Mouse (Mus musculus): ENCODE measurements at regions not wholly inside any gene's neighbourhood (a gene's known extent, or its start where the extent isn't known, plus 50 kb on each side); places are given as distances from the start of the nearest gene placed in this dataset.

DNA sequence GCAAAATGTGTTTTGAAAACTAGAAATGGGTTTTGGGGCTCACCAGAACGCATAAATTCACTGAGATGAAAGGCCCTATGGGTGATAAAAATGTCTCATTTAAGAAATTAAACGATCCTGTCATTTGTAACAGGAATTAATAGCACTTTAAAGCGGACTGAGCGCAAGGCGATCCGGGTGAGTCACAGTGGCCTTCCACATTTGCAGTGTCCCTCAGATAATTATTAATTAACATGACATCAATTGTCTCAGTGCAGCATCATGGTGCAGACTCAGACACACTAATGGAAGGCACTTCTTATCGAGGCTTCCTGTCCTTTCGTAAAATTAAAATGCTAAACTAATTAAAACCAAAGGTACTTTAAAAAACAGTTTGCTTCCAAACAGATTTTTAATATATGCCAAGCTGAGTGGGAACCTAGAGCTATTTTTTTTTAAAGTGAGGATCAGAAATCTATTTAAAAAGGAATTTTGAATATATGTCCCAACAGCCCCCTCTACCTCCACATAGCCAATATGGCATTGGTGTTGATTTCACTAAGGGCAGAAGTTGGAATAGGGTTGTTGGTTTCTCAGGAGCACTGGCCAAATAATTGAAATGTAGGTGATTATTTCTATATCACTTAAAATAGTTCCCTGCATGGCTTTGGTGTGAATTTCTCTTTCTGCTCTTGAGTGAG lies 262.0 kb upstream of the Id2 start:
- H3K4me1 ChIP-seq (ENCODE audit: control insufficient read depth, insufficient read depth, low read length): no peaks in the 10 kb centered on the region
- intact Hi-C loops (cut with DNase I): no loop called here
- WGBS: 94% methylated on average over 8 of the region's 8 CpGs
- TF ChIP-seq EP300 (IDR thresholded peaks at IDR 0.05; ENCODE audit: insufficient read depth, low read depth, low read length) (no peak), CTCF (IDR thresholded peaks at IDR 0.05) (peak; percentile 32)
- no peaks in the 10 kb centered on the region for H3K27me3 ChIP-seq (ENCODE audit: control insufficient read depth, insufficient read depth, low read length)
- H3K36me3 ChIP-seq (ENCODE audit: control insufficient read depth, insufficient read depth, low read length): no peaks in the 10 kb centered on the region
- no peak overlapping the region for H3K4me3 ChIP-seq
- DNase-seq: no peak
- H3K9ac ChIP-seq (ENCODE audit: low read depth, low read length): no peak overlapping the region
- no peaks in the 10 kb centered on the region for H3K79me2 ChIP-seq (replicated peaks; ENCODE audit: control insufficient read depth, insufficient read depth, low read length)
- no peak overlapping the region for H3K27ac ChIP-seq

DNA sequence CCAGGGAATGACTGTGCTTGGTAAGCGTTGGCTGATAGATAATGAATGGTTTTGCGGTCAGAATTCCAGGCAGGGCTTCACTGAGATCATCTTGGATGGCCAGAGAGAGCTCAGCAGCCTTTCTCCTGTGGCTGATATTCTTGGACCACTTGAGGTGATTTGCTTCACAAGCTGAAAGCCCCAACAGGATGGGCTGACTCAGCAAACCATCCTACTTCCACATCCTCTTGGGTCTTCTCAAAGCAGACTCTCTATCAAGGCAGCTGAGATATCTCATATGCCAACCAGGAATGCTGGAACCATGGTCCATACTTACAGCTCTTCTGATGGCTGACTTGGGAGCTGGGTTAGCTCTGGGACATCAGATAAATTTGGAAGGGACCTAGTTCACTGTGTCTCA lies 259.8 kb upstream of the Id2 start:
- WGBS: 67% methylated on average over 2 of the region's 2 CpGs

DNA sequence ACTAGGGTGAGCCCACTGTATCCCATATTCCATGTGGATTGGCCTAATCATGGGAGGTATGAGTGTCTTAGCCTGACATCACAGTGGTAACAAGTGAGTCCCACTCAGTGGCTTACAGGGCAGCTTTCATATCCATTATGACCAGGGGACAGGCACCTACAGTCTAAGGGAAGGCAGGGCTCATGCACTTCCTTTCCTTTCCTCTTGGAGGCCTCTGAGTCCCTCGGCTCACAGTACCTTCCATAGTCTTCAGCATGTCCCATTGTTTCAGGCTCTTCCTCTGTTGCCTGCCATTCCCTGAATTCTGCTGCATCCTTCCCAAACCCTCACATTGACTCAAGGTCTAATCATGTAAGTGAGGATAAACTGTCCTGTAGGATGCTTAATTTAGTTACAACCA lies 258.3 kb upstream of the Id2 start:
- H3K9ac ChIP-seq (ENCODE audit: low read depth, low read length): no peak overlapping the region
- intact Hi-C loops (cut with DNase I): no loop called here
- H3K79me2 ChIP-seq (replicated peaks; ENCODE audit: control insufficient read depth, insufficient read depth, low read length): no peaks in the 10 kb centered on the region
- H3K4me1 ChIP-seq (ENCODE audit: control insufficient read depth, insufficient read depth, low read length): no peaks in the 10 kb centered on the region
- no peak for DNase-seq
- no peak overlapping the region for H3K4me3 ChIP-seq
- H3K27me3 ChIP-seq (ENCODE audit: control insufficient read depth, insufficient read depth, low read length): no peaks in the 10 kb centered on the region
- no peak overlapping the region for H3K27ac ChIP-seq
- TF ChIP-seq CTCF (IDR thresholded peaks at IDR 0.05): 0 out of 2 replicates have a peak, but pooled peaks have one; percentile 4
- no peak for TF ChIP-seq POLR2A (IDR thresholded peaks at IDR 0.05; ENCODE audit: insufficient read depth, low read depth, low read length)
- TF ChIP-seq EP300 (IDR thresholded peaks at IDR 0.05; ENCODE audit: insufficient read depth, low read depth, low read length): no peak
- H3K36me3 ChIP-seq (ENCODE audit: control insufficient read depth, insufficient read depth, low read length): no peaks in the 10 kb centered on the region
- 61% methylated on average over 1 of the region's 1 CpGs for WGBS

More for the DNA sequence above, 259.8 kb upstream of the Id2 start:
- H3K79me2 ChIP-seq (replicated peaks; ENCODE audit: control insufficient read depth, insufficient read depth, low read length): no peaks in the 10 kb centered on the region
- H3K27ac ChIP-seq: no peak overlapping the region
- intact Hi-C loops (cut with DNase I): no loop called here
- TF ChIP-seq CTCF (IDR thresholded peaks at IDR 0.05): no peak
- no peak for TF ChIP-seq POLR2A (IDR thresholded peaks at IDR 0.05; ENCODE audit: insufficient read depth, low read depth, low read length)
- no peak for TF ChIP-seq EP300 (IDR thresholded peaks at IDR 0.05; ENCODE audit: insufficient read depth, low read depth, low read length)
- H3K36me3 ChIP-seq (ENCODE audit: control insufficient read depth, insufficient read depth, low read length): no peaks in the 10 kb centered on the region
- H3K27me3 ChIP-seq (ENCODE audit: control insufficient read depth, insufficient read depth, low read length): no peaks in the 10 kb centered on the region
- no peak overlapping the region for H3K4me3 ChIP-seq
- H3K4me1 ChIP-seq (ENCODE audit: control insufficient read depth, insufficient read depth, low read length): no peaks in the 10 kb centered on the region
- H3K9ac ChIP-seq (ENCODE audit: low read depth, low read length): no peak overlapping the region
- DNase-seq: no peak

DNA sequence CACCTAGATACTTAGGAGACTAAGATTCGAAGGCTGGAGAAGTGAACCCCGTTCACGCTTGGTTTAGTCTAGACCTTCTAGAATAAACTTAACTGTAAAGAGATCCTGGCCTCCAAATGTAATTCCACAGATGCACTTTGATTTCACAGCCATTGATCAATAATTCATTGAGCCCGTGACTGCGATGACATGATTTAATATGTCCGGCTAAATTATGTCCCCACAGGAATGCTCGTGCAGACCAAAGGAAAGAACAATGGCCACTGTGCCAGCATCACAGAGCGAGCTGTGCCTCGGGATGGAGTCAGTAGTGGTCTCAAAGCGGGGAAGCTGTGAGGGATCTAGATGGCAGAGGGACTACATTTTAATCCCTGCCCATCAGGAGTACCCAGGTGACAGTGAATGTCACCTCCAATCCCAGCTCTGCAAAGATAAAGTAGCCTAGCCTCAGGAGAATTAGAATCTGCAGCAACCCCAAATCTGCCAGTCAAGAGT lies 256.5 kb upstream of the Id2 start:
- H3K79me2 ChIP-seq (replicated peaks; ENCODE audit: control insufficient read depth, insufficient read depth, low read length): no peaks in the 10 kb centered on the region
- no peaks in the 10 kb centered on the region for H3K27me3 ChIP-seq (ENCODE audit: control insufficient read depth, insufficient read depth, low read length)
- H3K36me3 ChIP-seq (ENCODE audit: control insufficient read depth, insufficient read depth, low read length): no peaks in the 10 kb centered on the region
- TF ChIP-seq EP300 (IDR thresholded peaks at IDR 0.05; ENCODE audit: insufficient read depth, low read depth, low read length) (no peak), POLR2A (IDR thresholded peaks at IDR 0.05; ENCODE audit: insufficient read depth, low read depth, low read length) (no peak), CTCF (IDR thresholded peaks at IDR 0.05) (no peak)
- DNase-seq: no peak
- H3K9ac ChIP-seq (ENCODE audit: low read depth, low read length): no peak overlapping the region
- no peaks in the 10 kb centered on the region for H3K4me1 ChIP-seq (ENCODE audit: control insufficient read depth, insufficient read depth, low read length)
- 93% methylated on average over 10 of the region's 10 CpGs for WGBS
- H3K27ac ChIP-seq: no peak overlapping the region
- intact Hi-C loops (cut with DNase I): no loop called here
- no peak overlapping the region for H3K4me3 ChIP-seq

DNA sequence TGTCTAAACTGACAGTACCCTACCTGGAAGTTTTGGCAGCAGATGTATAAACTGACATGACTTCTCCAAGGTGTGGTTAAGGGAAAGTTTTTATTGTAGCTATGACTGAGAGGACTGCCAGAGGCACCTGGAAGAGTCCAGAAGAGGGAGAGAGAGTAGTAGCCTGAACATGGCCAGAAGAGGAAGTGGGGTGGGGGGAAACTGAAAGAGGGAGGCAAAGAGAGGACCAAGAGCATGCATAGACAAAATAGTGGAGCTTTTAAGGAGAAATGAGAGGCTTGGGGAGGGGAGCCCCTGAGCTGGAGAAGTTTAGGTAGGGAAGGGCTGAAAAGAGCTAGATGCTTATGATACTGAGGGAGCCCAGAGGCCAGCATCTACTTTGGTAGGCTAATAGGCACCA lies 255.2 kb upstream of the Id2 start:
- H3K9ac ChIP-seq (ENCODE audit: low read depth, low read length): no peak overlapping the region
- H3K27me3 ChIP-seq (ENCODE audit: control insufficient read depth, insufficient read depth, low read length): no peaks in the 10 kb centered on the region
- H3K36me3 ChIP-seq (ENCODE audit: control insufficient read depth, insufficient read depth, low read length): no peaks in the 10 kb centered on the region
- H3K4me1 ChIP-seq (ENCODE audit: control insufficient read depth, insufficient read depth, low read length): no peaks in the 10 kb centered on the region
- TF ChIP-seq CTCF (IDR thresholded peaks at IDR 0.05): no peak
- no peak overlapping the region for H3K27ac ChIP-seq
- no peak for DNase-seq
- intact Hi-C loops (cut with DNase I): no loop called here
- no peaks in the 10 kb centered on the region for H3K79me2 ChIP-seq (replicated peaks; ENCODE audit: control insufficient read depth, insufficient read depth, low read length)
- H3K4me3 ChIP-seq: no peak overlapping the region

DNA sequence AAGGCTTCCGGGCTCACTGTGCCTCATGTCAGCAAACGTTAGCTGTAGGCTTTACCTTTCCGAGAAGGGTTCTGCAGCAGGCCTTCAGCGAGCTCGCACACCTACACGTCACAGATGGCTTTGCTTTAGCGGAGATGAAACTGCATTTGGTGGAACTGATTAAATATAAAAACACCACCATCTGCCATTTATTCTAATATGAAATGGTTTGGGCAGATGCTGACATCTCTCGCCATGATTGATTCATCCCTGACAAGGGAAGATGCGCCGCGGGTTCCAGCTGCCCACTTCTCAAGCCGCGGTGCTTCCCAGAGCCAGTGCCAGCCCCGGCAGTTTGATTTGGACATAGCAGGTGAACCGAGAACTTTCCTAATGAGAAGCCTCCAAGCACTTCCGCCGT lies 247.4 kb upstream of the Id2 start:
- intact Hi-C loops (cut with DNase I): no loop called here
- H3K4me3 ChIP-seq: no peak overlapping the region
- TF ChIP-seq EP300 (IDR thresholded peaks at IDR 0.05; ENCODE audit: insufficient read depth, low read depth, low read length) (no peak), POLR2A (IDR thresholded peaks at IDR 0.05; ENCODE audit: insufficient read depth, low read depth, low read length) (no peak), CTCF (IDR thresholded peaks at IDR 0.05) (no peak)
- no peak for DNase-seq
- 88% methylated on average over 17 of the region's 17 CpGs for WGBS
- H3K9ac ChIP-seq (ENCODE audit: low read depth, low read length): no peak overlapping the region
- H3K27ac ChIP-seq: no peak overlapping the region
- H3K4me1 ChIP-seq (ENCODE audit: control insufficient read depth, insufficient read depth, low read length): no peaks in the 10 kb centered on the region
- H3K79me2 ChIP-seq (replicated peaks; ENCODE audit: control insufficient read depth, insufficient read depth, low read length): no peaks in the 10 kb centered on the region
- no peaks in the 10 kb centered on the region for H3K27me3 ChIP-seq (ENCODE audit: control insufficient read depth, insufficient read depth, low read length)
- H3K36me3 ChIP-seq (ENCODE audit: control insufficient read depth, insufficient read depth, low read length): no peaks in the 10 kb centered on the region
